Mouse (Mus musculus): ENCODE results near the gene Ptprq. TPM values are rescaled to one million over a fixed set of nuclear protein-coding genes. Genes with fewer than 3 reads are reported as not detected.

The Ptprq gene
- total and polyA plus RNA-seq, 3 experiments = 0.02 to 0.32 (median 0.17) TPM

- no peak for DNase-seq
Measured at GRCm38 (mm10) chr10:107488654-107489315, 231.1 kb downstream of the Ptprq start.

- DNase-seq = no peak
Measured at GRCm38 (mm10) chr10:107486770-107487169, 233.1 kb downstream of the Ptprq start.

- DNase-seq = no peak
Measured at GRCm38 (mm10) chr10:107485870-107486269, 234.0 kb downstream of the Ptprq start, which contains the start of gene Myf5. Myf5 (minus strand) TSS chr10:107486134.

GRCm38 (mm10) chr10:107484050-107484449 lies 235.8 kb downstream of the Ptprq start:
- no peak for DNase-seq

GRCm38 (mm10) chr10:107473497-107473896 lies 246.4 kb downstream of the Ptprq start:
- no peak for DNase-seq

GRCm38 (mm10) chr10:107471712-107472111 lies 248.1 kb downstream of the Ptprq start:
- no peak for DNase-seq

- no peak for DNase-seq
Measured at GRCm38 (mm10) chr10:107467819-107468218, 252.0 kb downstream of the Ptprq start.

Small RNA genes within 50 kb of the gene (microRNA-seq; reads per million reads assigned to microRNA genes)
- 0 reads per million in 2 experiments for gene Gm44403

Other genes with a start within 250 kb of the Ptprq start
- gene Myf5, start 233.9 kb downstream of the Ptprq start, total RNA-seq (2021) = not detected
- not detected in 2 replicates for gene Myf5, start 233.9 kb downstream of the Ptprq start, polyA plus RNA-seq (2012; rRNA removed)
- not detected for gene Myf6, start 225.3 kb downstream of the Ptprq start, total RNA-seq (2021)
- not detected in 2 replicates for gene Myf6, start 225.3 kb downstream of the Ptprq start, polyA plus RNA-seq (2012; rRNA removed)
- gene Otogl, start 192.1 kb upstream of the Ptprq start, total RNA-seq (2021) = under 1 TPM; 0.17 to 0.31 TPM
- gene Otogl, start 192.1 kb upstream of the Ptprq start, polyA plus RNA-seq (2012; rRNA removed) = not detected in 2 replicates

All from adrenal gland, adult 2 months (tissue).